Mouse (Mus musculus) urinary bladder, adult 2 months (tissue): ENCODE measurements around the gene Mrps12. TPM values are rescaled to one million over a fixed set of nuclear protein-coding genes. Genes with fewer than 3 reads are reported as not detected.

Source experiments
- DNase-seq: peaks from one replicate; pipeline ENCODE4 v3.0.0; 2022; ENCODE audit warnings: low spot score
- polyA plus RNA-seq: library from polyadenylated mRNA; depleted of rRNA; stranded (reverse); fragments of >200 nt; gene quantifications from 2 replicates; pipeline ENCODE4 v1.2.3, GENCODE M21; 2012; rRNA removed

Gene Mrps12
- polyA plus RNA-seq = 53.5 and 59.2 TPM in 2 replicates

GRCm38 (mm10) chr7:28741709-28742438 is at the start of gene Mrps12, which contains the start of gene Sars2:
Gene Mrps12, minus strand, starts transcription at chr7:28741820.
Gene Sars2, plus strand, starts transcription at chr7:28741992.
- peak; percentile 97 for DNase-seq

- DNase-seq = no peak
These were observed 48.6 kb upstream of the Mrps12 start for GRCm38 (mm10) chr7:28790066-28790806.

GRCm38 (mm10) chr7:28789235-28789634 is 47.6 kb upstream of the Mrps12 start:
- no peak for DNase-seq

- DNase-seq = no peak
These were observed 46.9 kb upstream of the Mrps12 start, which contains the start of gene Rinl for GRCm38 (mm10) chr7:28788307-28789195. Gene Rinl, plus strand, starts transcription at chr7:28788969.

GRCm38 (mm10) chr7:28787884-28788283 is 46.3 kb upstream of the Mrps12 start:
- DNase-seq = no peak

GRCm38 (mm10) chr7:28785161-28785560 is 43.5 kb upstream of the Mrps12 start:
- no peak for DNase-seq

GRCm38 (mm10) chr7:28781261-28781663 is 39.6 kb upstream of the Mrps12 start:
- no peak for DNase-seq

GRCm38 (mm10) chr7:28780857-28781256 is 39.2 kb upstream of the Mrps12 start:
- no peak for DNase-seq

GRCm38 (mm10) chr7:28780067-28780658 is 38.5 kb upstream of the Mrps12 start:
- peak; percentile 69 for DNase-seq

- DNase-seq = no peak
These were observed 37.2 kb upstream of the Mrps12 start for GRCm38 (mm10) chr7:28778825-28779224.

GRCm38 (mm10) chr7:28775129-28775528 is 33.5 kb upstream of the Mrps12 start:
- no peak for DNase-seq

GRCm38 (mm10) chr7:28774164-28774563 is 32.5 kb upstream of the Mrps12 start:
- DNase-seq = no peak

GRCm38 (mm10) chr7:28773163-28773562 is 31.5 kb upstream of the Mrps12 start:
- no peak for DNase-seq

GRCm38 (mm10) chr7:28771867-28772266 is 30.2 kb upstream of the Mrps12 start:
- DNase-seq = no peak

GRCm38 (mm10) chr7:28770309-28770708 is 28.7 kb upstream of the Mrps12 start:
- DNase-seq = no peak

GRCm38 (mm10) chr7:28769414-28769958 is 27.9 kb upstream of the Mrps12 start:
- DNase-seq = no peak

GRCm38 (mm10) chr7:28767462-28767965 is 25.9 kb upstream of the Mrps12 start, which contains the start of gene Nfkbib:
Gene Nfkbib, minus strand, starts transcription at chr7:28767512.
- DNase-seq = no peak

- no peak for DNase-seq
These were observed 25.3 kb upstream of the Mrps12 start for GRCm38 (mm10) chr7:28766910-28767309.

- DNase-seq = peak; percentile 79
These were observed 24.7 kb upstream of the Mrps12 start, which contains the start of gene Sirt2 for GRCm38 (mm10) chr7:28766173-28766879. Gene Sirt2, plus strand, starts transcription at chr7:28766735.

GRCm38 (mm10) chr7:28765211-28765610 is 23.6 kb upstream of the Mrps12 start:
- no peak for DNase-seq
